Mouse (Mus musculus) C2C12 (cell line): Measurements from ENCODE around the gene Tinagl1. TPM values are rescaled to one million over a fixed set of nuclear protein-coding genes. Genes with fewer than 3 reads are reported as not detected.

ENCODE experiments used
- H3K27me3 ChIP-seq: one replicate; pipeline ENCODE4 v1.6.1; 2011; ENCODE audit not compliant: control insufficient read depth, insufficient read depth, insufficient read length
- H3K36me3 ChIP-seq: one replicate; pipeline ENCODE4 v1.6.1; 2011; ENCODE audit not compliant: control insufficient read depth, insufficient read depth
- H3K4me3 ChIP-seq: one replicate; pipeline ENCODE4 v1.5.1; 2011; ENCODE audit warnings: mild to moderate bottlenecking, control low read depth; ENCODE audit not compliant: poor library complexity, insufficient read depth, severe bottlenecking
- H3K79me2 ChIP-seq: one replicate; pipeline ENCODE4 v1.6.1; 2011; ENCODE audit not compliant: control insufficient read depth, insufficient read depth
- H3K79me3 ChIP-seq: one replicate; pipeline ENCODE4 v1.6.1; 2011; ENCODE audit warnings: low read depth, control low read depth
- H3ac ChIP-seq: one replicate; pipeline ENCODE3; 2011; ENCODE audit warnings: low read depth; ENCODE audit not compliant: control insufficient read depth, insufficient read length
- CEBPB ChIP-seq: IDR thresholded peaks from one replicate; pipeline ENCODE4 v1.6.1; 2011; ENCODE audit warnings: low read depth, mild to moderate bottlenecking, control low read depth, moderate library complexity
- CTCF ChIP-seq: IDR thresholded peaks from one replicate; pipeline ENCODE4 v1.5.1; 2011; ENCODE audit not compliant: control insufficient read depth, insufficient read depth, insufficient read length
- FOSL1 ChIP-seq: IDR thresholded peaks from one replicate; pipeline ENCODE4 v1.8.0; 2011; ENCODE audit warnings: mild to moderate bottlenecking, low read length; ENCODE audit not compliant: poor library complexity, insufficient read depth, severe bottlenecking
- MAX ChIP-seq: IDR thresholded peaks from one replicate; pipeline ENCODE4 v1.6.1; 2011; ENCODE audit warnings: mild to moderate bottlenecking, control low read depth
- MYOD1 ChIP-seq: IDR thresholded peaks from one replicate; pipeline ENCODE4 v1.6.1; 2011; ENCODE audit warnings: low read depth; ENCODE audit not compliant: control insufficient read depth, insufficient read length
- MYOG ChIP-seq: IDR thresholded peaks from one replicate; pipeline ENCODE4 v1.6.1; 2011; ENCODE audit not compliant: control insufficient read depth, insufficient read length; ENCODE audit errors: extremely low read depth
- USF1 ChIP-seq: IDR thresholded peaks from one replicate; pipeline ENCODE4 v1.6.1; 2011; ENCODE audit warnings: low read depth, mild to moderate bottlenecking, control low read depth, moderate library complexity
- polyA plus RNA-seq: library from polyadenylated mRNA; unstranded; fragments of >200 nt; fragmentation: generic; extraction: Trizol; gene quantifications from one replicate; pipeline ENCODE4 v1.2.1, GENCODE M21; 2012; ENCODE audit warnings: missing spikeins

The Tinagl1 gene
- polyA plus RNA-seq, 1 experiment: 64.1 TPM

DNA sequence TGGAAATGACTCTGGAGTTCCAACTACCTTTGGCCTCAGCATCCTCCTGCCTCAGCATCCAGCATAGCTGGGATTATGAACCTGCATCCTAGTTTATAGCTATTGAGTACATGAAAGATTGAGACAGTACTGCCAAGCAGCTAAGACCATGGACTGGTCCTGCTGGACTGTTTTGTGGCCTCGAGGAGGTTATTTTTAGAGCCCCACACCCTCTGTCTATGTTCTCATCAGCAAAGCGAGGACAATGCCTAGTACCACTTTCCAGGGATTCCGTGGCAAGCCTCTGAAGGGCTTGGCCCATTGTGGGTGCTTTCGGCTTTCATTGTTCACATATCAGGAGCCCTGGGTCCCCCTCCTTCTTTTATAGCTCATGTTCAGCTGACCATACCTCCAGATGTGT, 4.6 kb downstream of the Tinagl1 start:
- no peaks in the 10 kb centered on the region for H3K27me3 ChIP-seq
- H3K4me3 ChIP-seq: no peak overlapping the region
- H3ac ChIP-seq: no peak overlapping the region
- H3K79me3 ChIP-seq: peaks cover 9% of the 10 kb centered on the region
- H3K36me3 ChIP-seq: peaks cover 10% of the 10 kb centered on the region
- TF ChIP-seq MYOG (no peak), MYOD1 (no peak), USF1 (no peak), MAX (no peak), CTCF (no peak), CEBPB (no peak), FOSL1 (no peak)
- H3K79me2 ChIP-seq: peaks cover 12% of the 10 kb centered on the region

DNA sequence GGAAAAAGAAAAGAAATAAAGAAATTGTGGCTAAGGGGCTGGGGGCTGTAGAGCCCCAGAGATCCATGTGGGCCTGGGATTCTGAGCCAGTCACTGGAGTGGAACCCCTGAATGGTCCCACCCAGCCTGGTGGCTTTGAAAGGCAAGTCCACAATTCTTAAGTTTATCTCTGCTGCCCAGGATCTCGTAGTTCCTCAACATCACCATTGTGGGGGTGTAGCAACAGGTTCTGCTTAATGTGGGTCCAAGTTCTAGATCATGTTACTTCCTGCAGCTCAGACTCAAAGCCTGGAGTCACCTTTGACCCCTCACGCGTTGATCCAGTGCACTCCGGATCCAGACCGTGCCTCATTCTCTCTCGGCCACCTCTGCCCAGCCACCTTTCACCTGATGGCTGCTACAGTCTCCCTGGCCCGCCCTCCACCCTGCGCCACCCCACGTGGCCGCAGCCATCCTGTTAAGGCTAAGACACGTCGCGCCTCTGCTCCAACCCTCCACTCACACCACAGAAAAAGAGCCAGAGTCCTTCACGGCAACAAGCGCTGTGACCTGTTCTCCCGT, 5.4 kb downstream of the Tinagl1 start:
- TF ChIP-seq CTCF: no peak
- no peak for TF ChIP-seq MYOG
- TF ChIP-seq MYOD1: no peak
- TF ChIP-seq FOSL1: no peak
- no peak for TF ChIP-seq USF1
- TF ChIP-seq MAX: no peak
- no peak for TF ChIP-seq CEBPB
- Histone ChIP-seq H3ac (no peak overlapping the region), H3K79me3 (peaks cover 7% of the 10 kb centered on the region), H3K79me2 (peaks cover 10% of the 10 kb centered on the region), H3K4me3 (no peak overlapping the region), H3K27me3 (no peaks in the 10 kb centered on the region), H3K36me3 (peaks cover 10% of the 10 kb centered on the region)

DNA sequence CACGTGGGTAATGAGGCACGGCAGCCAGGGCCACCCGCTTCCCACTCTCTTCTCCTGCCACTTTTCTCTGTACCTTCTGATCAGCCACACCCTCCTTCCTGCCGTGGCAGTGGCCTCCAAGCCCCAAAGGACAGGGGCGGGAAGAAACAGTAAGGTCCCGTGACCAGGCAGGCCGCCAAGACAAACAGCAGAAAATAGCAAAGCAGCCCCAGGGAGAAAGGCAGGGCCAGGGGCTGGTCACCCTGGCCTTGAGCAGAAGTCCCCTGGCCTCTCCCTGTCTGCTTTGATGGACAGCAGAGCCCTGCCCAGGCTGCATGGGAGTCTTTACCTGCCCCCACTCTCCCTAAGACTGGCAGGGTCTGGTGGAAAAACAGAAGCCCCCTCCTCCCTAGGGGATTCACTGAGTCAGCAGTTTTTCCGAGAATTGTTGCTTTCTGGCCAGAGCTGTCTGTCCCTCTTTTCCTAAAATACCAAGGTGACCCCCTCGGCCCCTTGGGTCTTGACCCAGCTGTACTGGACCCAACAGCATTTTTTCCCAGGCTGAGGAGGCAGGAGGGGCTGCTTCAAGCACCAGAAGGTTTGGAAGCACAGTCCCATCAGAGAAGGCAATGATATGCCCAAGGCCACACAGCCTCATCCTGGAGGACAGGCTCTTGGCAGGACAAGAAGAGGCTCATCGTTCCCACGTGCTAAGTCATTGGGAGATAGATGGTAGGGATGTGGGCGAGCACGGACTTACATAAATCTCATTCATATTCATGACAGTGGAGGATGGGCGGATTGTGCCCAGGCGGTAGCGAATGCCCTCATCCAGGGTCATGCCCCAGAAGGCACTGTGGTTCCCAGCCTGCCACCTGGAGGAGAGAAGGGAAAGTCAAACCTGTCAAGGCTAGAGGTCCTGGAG, 6.4 kb downstream of the Tinagl1 start:
- H3K79me2 ChIP-seq: peaks cover under 1% of the 10 kb centered on the region
- H3ac ChIP-seq: peak overlapping the region; percentile 21
- no peak overlapping the region for H3K4me3 ChIP-seq
- H3K79me3 ChIP-seq: no peaks in the 10 kb centered on the region
- peaks cover 10% of the 10 kb centered on the region for H3K36me3 ChIP-seq
- TF ChIP-seq FOSL1 (no peak), USF1 (peak; percentile 74)
- no peaks in the 10 kb centered on the region for H3K27me3 ChIP-seq

- Histone ChIP-seq H3K79me3 (no peaks in the 10 kb centered on the region), H3ac (no peak overlapping the region), H3K36me3 (peaks cover 10% of the 10 kb centered on the region), H3K27me3 (no peaks in the 10 kb centered on the region), H3K79me2 (no peaks in the 10 kb centered on the region), H3K4me3 (no peak overlapping the region)
- TF ChIP-seq MAX (no peak), MYOG (no peak), MYOD1 (no peak), CEBPB (no peak), CTCF (no peak), USF1 (no peak), FOSL1 (no peak)
These were observed 7.1 kb downstream of the Tinagl1 start for GRCm38 (mm10) chr4:130167814-130168213.

DNA sequence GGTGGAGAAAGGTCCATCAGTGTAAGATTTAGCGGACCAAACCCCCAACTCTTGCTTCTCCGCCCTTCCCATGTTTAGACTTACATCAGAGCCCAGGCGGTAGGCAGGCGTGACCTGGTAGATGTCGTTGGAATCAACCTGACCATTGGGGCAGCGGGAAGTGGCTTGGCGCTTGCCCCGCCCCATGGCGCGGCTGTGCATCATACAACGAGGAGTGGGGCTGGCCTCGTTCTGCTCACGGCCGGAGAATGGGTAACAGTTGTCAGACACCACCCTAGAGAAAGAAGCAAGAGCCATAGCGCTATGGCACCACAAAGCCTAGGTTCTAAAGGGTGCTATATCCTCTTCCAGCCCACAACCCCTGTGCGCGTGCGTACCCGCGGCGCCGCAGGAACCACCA, 7.6 kb downstream of the Tinagl1 start:
- Histone ChIP-seq H3K79me3 (no peaks in the 10 kb centered on the region), H3K27me3 (no peaks in the 10 kb centered on the region), H3K4me3 (no peak overlapping the region), H3ac (no peak overlapping the region), H3K79me2 (no peaks in the 10 kb centered on the region), H3K36me3 (peaks cover 10% of the 10 kb centered on the region)
- TF ChIP-seq FOSL1: no peak
- no peak for TF ChIP-seq USF1
- TF ChIP-seq MYOD1: no peak
- no peak for TF ChIP-seq CTCF
- TF ChIP-seq MYOG: no peak
- TF ChIP-seq CEBPB: no peak
- TF ChIP-seq MAX: no peak

DNA sequence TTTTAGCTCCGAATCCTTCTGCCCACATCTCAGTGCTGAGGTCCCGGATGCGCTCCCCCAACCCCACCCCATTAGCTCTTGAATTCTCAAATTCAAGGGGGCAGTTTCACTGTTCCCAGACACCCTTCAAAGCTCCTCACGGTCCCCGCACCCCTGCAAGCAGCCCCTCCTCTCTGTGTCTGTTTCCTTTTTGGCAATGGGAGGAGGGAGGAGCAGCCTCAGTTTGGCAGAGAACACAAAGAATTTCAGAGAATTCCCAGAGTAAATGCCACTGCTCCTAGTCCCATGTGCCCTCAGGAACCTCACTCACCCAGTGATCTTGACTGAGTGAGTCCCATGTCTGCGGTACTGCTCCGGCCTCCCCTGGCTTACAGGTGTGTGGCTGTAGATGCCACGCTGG, 8.3 kb downstream of the Tinagl1 start:
- no peak overlapping the region for H3K4me3 ChIP-seq
- no peaks in the 10 kb centered on the region for H3K79me3 ChIP-seq
- H3K79me2 ChIP-seq: no peaks in the 10 kb centered on the region
- no peak overlapping the region for H3ac ChIP-seq
- H3K27me3 ChIP-seq: no peaks in the 10 kb centered on the region
- TF ChIP-seq MYOD1 (no peak), FOSL1 (no peak), CTCF (no peak), MYOG (no peak), USF1 (no peak), CEBPB (no peak), MAX (no peak)
- peaks cover 10% of the 10 kb centered on the region for H3K36me3 ChIP-seq
